Mouse (Mus musculus): Measurements from ENCODE around the gene Sim2. TPM values are rescaled to one million over a fixed set of nuclear protein-coding genes. Genes with fewer than 3 reads are reported as not detected.

Gene Sim2
- polyA plus RNA-seq, 1 experiment from 2014 or later, result 4.3 TPM

Small RNA genes lying within 50 kb of the gene (microRNA-seq; reads per million reads assigned to microRNA genes)
- gene Gm23062, result not detected

Other genes with a start within 250 kb of the Sim2 start
- gene Chaf1b, start 201.0 kb upstream of the Sim2 start, polyA plus RNA-seq (2016; fragmentation: Nextera tagmentation; extraction: Ambion mirVana), result 93.5 and 99.0 TPM in 2 replicates
- 0.15 TPM in 1 of 2 replicates, not detected in the other for gene Cldn14, start 76.1 kb upstream of the Sim2 start, polyA plus RNA-seq (2016; fragmentation: Nextera tagmentation; extraction: Ambion mirVana)
- gene Hlcs, start 228.6 kb downstream of the Sim2 start, polyA plus RNA-seq (2016; fragmentation: Nextera tagmentation; extraction: Ambion mirVana), result 12.0 and 12.1 TPM in 2 replicates
- gene Ripply3, start 243.5 kb downstream of the Sim2 start, polyA plus RNA-seq (2016; fragmentation: Nextera tagmentation; extraction: Ambion mirVana), result 3.8 and 4.5 TPM in 2 replicates

All from embryonic facial prominence, embryonic 12.5 days (tissue).